Mouse (Mus musculus) liver, embryonic 14.5 days (tissue): ENCODE measurements at regions not wholly inside any gene's neighbourhood (a gene's known extent, or its start where the extent isn't known, plus 50 kb on each side); places are given as distances from the start of the nearest gene placed in this dataset.

Source experiments
- ATAC-seq: fragments of 200-750 bp; cut with Nextera tagmentation; 2 replicates; pipeline ENCODE4 v1.8.0; 2017; ENCODE audit warnings: moderate number of reproducible peaks, mild to moderate bottlenecking, moderate library complexity; ENCODE audit not compliant: insufficient read depth
- DNase-seq, 3 experiments: peaks; one replicate each; pipeline ENCODE4 v3.0.0-alpha.2; 2012 to 2013; ENCODE audit warnings: low read depth in 3 of 3, low spot score in 3 of 3
- H3K27ac ChIP-seq: fragments of 300-500 bp; sonication (generic); 2 replicates; pipeline ENCODE4 v1.5.1; 2014; ENCODE audit warnings: moderate library complexity, mild to moderate bottlenecking, control low read depth, inconsistent platforms
- H3K27me3 ChIP-seq: fragments of 300-500 bp; sonication (generic); 2 replicates; pipeline ENCODE4 v1.6.1; 2014; ENCODE audit warnings: mild to moderate bottlenecking, low read length, moderate library complexity; ENCODE audit not compliant: control insufficient read depth, insufficient read depth
- H3K36me3 ChIP-seq: fragments of 300-500 bp; sonication (generic); replicated peaks from 2 replicates; pipeline ENCODE4 v1.6.1; 2014; ENCODE audit warnings: low read depth; ENCODE audit not compliant: control insufficient read depth, insufficient read depth
- H3K4me1 ChIP-seq, 2 experiments: fragments of 200-500 bp in 1 of 2; fragments of 300-500 bp in 1 of 2; sonication (generic) in 1 of 2; replicated peaks; 2 replicates each; pipeline ENCODE4 v1.6.1; 2012 to 2014; ENCODE audit warnings: antibody characterized with exemption in 1 of 2, inconsistent platforms in 1 of 2, low read length in 1 of 2; ENCODE audit not compliant: control insufficient read depth in 2 of 2, insufficient read depth in 2 of 2
- H3K4me2 ChIP-seq: fragments of 300-500 bp; sonication (generic); 2 replicates; pipeline ENCODE4 v1.6.1; 2014; ENCODE audit warnings: low read depth, mild to moderate bottlenecking, control low read depth, moderate library complexity
- H3K4me3 ChIP-seq, 2 experiments: fragments of 200-500 bp in 1 of 2; fragments of 300-500 bp in 1 of 2; sonication (generic) in 1 of 2; 2 replicates each; pipeline ENCODE4 v1.5.1; 2012 to 2014; ENCODE audit warnings: low read depth in 2 of 2, low read length in 2 of 2, mild to moderate bottlenecking in 2 of 2, control low read depth in 1 of 2, inconsistent platforms in 1 of 2, moderate library complexity in 1 of 2; ENCODE audit not compliant: insufficient read depth in 1 of 2
- H3K9ac ChIP-seq: fragments of 300-500 bp; sonication (generic); replicated peaks from 2 replicates; pipeline ENCODE4 v1.6.1; 2014; ENCODE audit warnings: mild to moderate bottlenecking, control low read depth, moderate library complexity
- H3K9me3 ChIP-seq: fragments of 300-500 bp; sonication (generic); 2 replicates; pipeline ENCODE4 v1.6.1; 2016; ENCODE audit warnings: low read length, mixed read lengths; ENCODE audit not compliant: control insufficient read depth
- CTCF ChIP-seq: IDR thresholded peaks from 2 replicates; pipeline ENCODE4 v1.5.1; 2016; ENCODE audit warnings: antibody characterized with exemption, low read depth, control low read depth
- EP300 ChIP-seq: IDR thresholded peaks from 2 replicates; pipeline ENCODE4 v1.6.1; 2016; ENCODE audit warnings: antibody characterized with exemption, low read depth
- WGBS: fragments of 180-500 bp; shearing (Covaris S2); extraction: QIAGEN DNeasy Blood & Tissue Kit; methylation state at CpG from one replicate; pipeline ENCODE4 v1.1.7; 2014; ENCODE audit not compliant: insufficient replicate concordance; 5-methylcytosine and 5-hydroxymethylcytosine counted together

- DNase-seq (no peak), ATAC-seq (no peak)
- H3K27ac ChIP-seq, result no peak overlapping the region
- H3K4me1 ChIP-seq, result peaks cover 0 to 2% of the 10 kb centered on the region in 2 experiments; a peak in 1 of 4 replicates
- no peaks in the 10 kb centered on the region for H3K27me3 ChIP-seq
- H3K36me3 ChIP-seq, result no peaks in the 10 kb centered on the region
- H3K9me3 ChIP-seq, result no peaks in the 10 kb centered on the region
- H3K4me2 ChIP-seq, result no peak overlapping the region
- H3K9ac ChIP-seq, result no peak overlapping the region
- WGBS, result 58% methylated on average over 9 of the region's 9 CpGs
- no peak overlapping the region for H3K4me3 ChIP-seq
- no peak for TF ChIP-seq CTCF
- TF ChIP-seq EP300, result no peak
Measured at GRCm38 (mm10) chr17:67509921-67510320, 122.6 kb downstream of the Lrrc30 start.

- H3K4me2 ChIP-seq, result no peak overlapping the region
- TF ChIP-seq EP300 (no peak), CTCF (no peak)
- H3K9ac ChIP-seq, result no peak overlapping the region
- WGBS, result 68% methylated on average over 6 of the region's 6 CpGs
- H3K27me3 ChIP-seq, result no peaks in the 10 kb centered on the region
- H3K4me3 ChIP-seq, result no peak overlapping the region
- no peak for ATAC-seq
- DNase-seq, result no peak
- no peaks in the 10 kb centered on the region for H3K9me3 ChIP-seq
- H3K36me3 ChIP-seq, result no peaks in the 10 kb centered on the region
- no peak overlapping the region for H3K27ac ChIP-seq
- H3K4me1 ChIP-seq, result peaks cover 0 to 2% of the 10 kb centered on the region in 2 experiments; a peak in 1 of 4 replicates
Measured at GRCm38 (mm10) chr17:67509091-67509618, 123.4 kb downstream of the Lrrc30 start.

GRCm38 (mm10) chr17:67508353-67508752 is 124.2 kb downstream of the Lrrc30 start:
- H3K4me1 ChIP-seq, result peaks cover 0 to 2% of the 10 kb centered on the region in 2 experiments; a peak in 1 of 4 replicates
- no peaks in the 10 kb centered on the region for H3K36me3 ChIP-seq
- H3K27ac ChIP-seq, result no peak overlapping the region
- 33% methylated on average over 2 of the region's 2 CpGs for WGBS
- ATAC-seq (no peak), DNase-seq (no peak)
- no peak overlapping the region for H3K4me2 ChIP-seq
- no peak overlapping the region for H3K4me3 ChIP-seq
- no peaks in the 10 kb centered on the region for H3K9me3 ChIP-seq
- H3K9ac ChIP-seq, result no peak overlapping the region
- TF ChIP-seq CTCF (no peak), EP300 (no peak)
- no peaks in the 10 kb centered on the region for H3K27me3 ChIP-seq

GRCm38 (mm10) chr17:67506466-67506865 is 126.1 kb downstream of the Lrrc30 start:
- H3K9me3 ChIP-seq, result no peaks in the 10 kb centered on the region
- ATAC-seq (no peak), DNase-seq (no peak)
- WGBS, result 44% methylated on average over 2 of the region's 2 CpGs
- no peak overlapping the region for H3K4me3 ChIP-seq
- H3K9ac ChIP-seq, result no peak overlapping the region
- no peaks in the 10 kb centered on the region for H3K27me3 ChIP-seq
- H3K4me2 ChIP-seq, result no peak overlapping the region
- no peak overlapping the region for H3K27ac ChIP-seq
- H3K36me3 ChIP-seq, result no peaks in the 10 kb centered on the region
- TF ChIP-seq EP300 (no peak), CTCF (no peak)
- H3K4me1 ChIP-seq, result peaks cover 0 to 2% of the 10 kb centered on the region in 2 experiments; a peak in 1 of 4 replicates

GRCm38 (mm10) chr17:67504502-67505033 is 128.0 kb downstream of the Lrrc30 start:
- H3K27ac ChIP-seq, result no peak overlapping the region
- H3K4me2 ChIP-seq, result no peak overlapping the region
- H3K9ac ChIP-seq, result no peak overlapping the region
- H3K9me3 ChIP-seq, result no peaks in the 10 kb centered on the region
- no peak for TF ChIP-seq CTCF
- TF ChIP-seq EP300, result no peak
- 0 out of 4 replicates have a peak, but pooled peaks cover 0 to 2% of the 10 kb centered on the region in 2 experiments for H3K4me1 ChIP-seq
- ATAC-seq, result no peak
- 62% methylated on average over 9 of the region's 9 CpGs for WGBS
- no peaks in the 10 kb centered on the region for H3K36me3 ChIP-seq
- DNase-seq, result no peak
- no peaks in the 10 kb centered on the region for H3K27me3 ChIP-seq
- H3K4me3 ChIP-seq, result no peak overlapping the region
